Mouse (Mus musculus) heart, embryonic 16.5 days (tissue): ENCODE measurements at regions not wholly inside any gene's neighbourhood (a gene's known extent, or its start where the extent isn't known, plus 50 kb on each side); places are given as distances from the start of the nearest gene placed in this dataset.

Source experiments
- ATAC-seq: fragments of 200-750 bp; cut with Nextera tagmentation; replicated peaks from 2 replicates; pipeline ENCODE4 v1.8.0; 2017; ENCODE audit warnings: moderate number of reproducible peaks; ENCODE audit not compliant: insufficient read depth, low FRiP score; ENCODE audit errors: extremely low read depth
- H3K27ac ChIP-seq: fragments of 300-500 bp; sonication (generic); 2 replicates; pipeline ENCODE4 v1.5.1; 2014; ENCODE audit warnings: mild to moderate bottlenecking, low read length, control low read depth, moderate library complexity
- H3K27me3 ChIP-seq: fragments of 300-500 bp; sonication (generic); 2 replicates; pipeline ENCODE4 v1.6.1; 2014; ENCODE audit warnings: low read length, mixed read lengths; ENCODE audit not compliant: control insufficient read depth, insufficient read depth
- H3K36me3 ChIP-seq: fragments of 300-500 bp; sonication (generic); 2 replicates; pipeline ENCODE4 v1.6.1; 2014; ENCODE audit not compliant: control insufficient read depth, insufficient read depth
- H3K4me1 ChIP-seq: fragments of 300-500 bp; sonication (generic); 2 replicates; pipeline ENCODE4 v1.6.1; 2014; ENCODE audit warnings: low read length, mixed read lengths; ENCODE audit not compliant: control insufficient read depth, insufficient read depth
- H3K4me2 ChIP-seq: fragments of 300-500 bp; sonication (generic); 2 replicates; pipeline ENCODE4 v1.6.1; 2014; ENCODE audit warnings: low read depth, mild to moderate bottlenecking, control low read depth, low read length
- H3K4me3 ChIP-seq: fragments of 300-500 bp; sonication (generic); 2 replicates; pipeline ENCODE4 v1.5.1; 2014; ENCODE audit warnings: mild to moderate bottlenecking, control low read depth, low read length
- H3K9ac ChIP-seq: fragments of 300-500 bp; sonication (generic); 2 replicates; pipeline ENCODE4 v1.6.1; 2014; ENCODE audit warnings: low read length, control low read depth
- H3K9me3 ChIP-seq: fragments of 300-500 bp; sonication (generic); replicated peaks from 2 replicates; pipeline ENCODE4 v1.6.1; 2016; ENCODE audit warnings: low read length; ENCODE audit not compliant: control insufficient read depth
- WGBS: fragments of 180-500 bp; shearing (Covaris S2); extraction: QIAGEN DNeasy Blood & Tissue Kit; methylation state at CpG from one replicate; pipeline ENCODE4 v1.1.7; 2014; 5-methylcytosine and 5-hydroxymethylcytosine counted together

DNA sequence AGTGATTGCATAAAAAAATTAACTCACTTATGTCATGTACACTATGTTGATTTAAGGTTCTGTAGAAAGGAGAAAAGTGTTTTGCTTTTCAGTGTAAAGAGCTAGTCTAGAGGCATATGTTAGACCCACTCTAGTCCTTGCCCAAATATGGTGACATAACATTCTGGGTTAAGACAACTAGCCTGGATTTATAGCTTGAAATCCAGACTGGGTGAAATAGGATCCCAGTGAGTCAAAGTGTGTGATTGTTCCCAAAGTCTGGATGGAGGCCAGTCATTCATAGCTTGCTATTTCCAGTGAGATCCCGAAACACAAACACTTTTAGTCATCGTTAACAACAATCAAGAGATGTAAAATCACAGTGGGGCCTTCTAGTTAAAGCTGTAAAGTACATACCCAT, 110.5 kb upstream of the Fn1 start:
- Histone ChIP-seq H3K4me2 (no peak overlapping the region), H3K4me3 (no peak overlapping the region), H3K36me3 (no peaks in the 10 kb centered on the region), H3K9ac (no peak overlapping the region), H3K27me3 (no peaks in the 10 kb centered on the region), H3K27ac (no peak overlapping the region), H3K4me1 (no peaks in the 10 kb centered on the region), H3K9me3 (no peaks in the 10 kb centered on the region)
- 30% methylated on average over 2 of the region's 2 CpGs for WGBS
- no peak for ATAC-seq

DNA sequence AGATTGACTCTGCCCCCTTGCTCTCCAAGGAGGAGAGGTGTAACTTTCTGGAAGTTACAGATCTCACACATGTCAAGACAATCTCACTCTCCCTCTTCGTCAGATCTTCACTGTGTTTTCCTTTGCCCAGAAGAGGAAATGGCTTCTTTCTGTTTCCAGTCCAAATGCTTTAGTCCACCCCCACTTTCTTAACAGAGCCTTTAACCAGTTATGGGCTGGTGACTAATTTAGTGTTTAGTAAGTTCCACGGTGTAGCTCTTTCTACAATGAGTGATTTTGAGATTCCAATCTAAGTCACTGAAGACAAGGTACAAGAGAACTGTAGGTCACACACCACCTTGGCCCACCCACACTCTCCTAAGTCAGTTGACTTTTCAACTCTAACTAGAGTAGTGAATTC, 107.3 kb upstream of the Fn1 start:
- WGBS, result 47% methylated on average over 2 of the region's 2 CpGs
- H3K4me2 ChIP-seq, result no peak overlapping the region
- no peak for ATAC-seq
- no peak overlapping the region for H3K27ac ChIP-seq
- H3K4me1 ChIP-seq, result peaks cover 2% of the 10 kb centered on the region; the same call in 1 of the 2 replicates
- H3K4me3 ChIP-seq, result no peak overlapping the region
- H3K27me3 ChIP-seq, result no peaks in the 10 kb centered on the region
- no peak overlapping the region for H3K9ac ChIP-seq
- no peaks in the 10 kb centered on the region for H3K9me3 ChIP-seq
- H3K36me3 ChIP-seq, result no peaks in the 10 kb centered on the region

DNA sequence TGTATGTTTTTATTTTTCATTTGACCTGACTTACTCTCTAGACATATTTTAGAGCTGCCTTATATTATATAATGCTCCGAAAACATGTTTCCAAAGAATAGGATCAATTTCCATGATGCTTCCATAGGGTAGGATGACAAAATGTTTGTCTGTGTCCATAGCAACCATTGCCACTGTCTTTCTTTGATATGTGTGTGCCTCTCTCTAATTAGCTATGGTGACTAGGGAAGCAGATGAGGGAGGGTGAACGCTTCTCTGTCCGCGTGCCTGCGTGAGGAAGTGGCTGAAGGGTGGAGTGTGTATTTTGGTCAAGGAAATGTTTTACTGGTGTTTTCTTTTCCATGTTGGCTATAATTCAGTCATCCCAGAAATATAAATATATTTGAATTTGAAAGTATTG, 104.2 kb upstream of the Fn1 start:
- no peak overlapping the region for H3K4me3 ChIP-seq
- peaks cover 3% of the 10 kb centered on the region; the same call in 1 of the 2 replicates for H3K4me1 ChIP-seq
- 76% methylated on average over 5 of the region's 5 CpGs for WGBS
- no peak overlapping the region for H3K4me2 ChIP-seq
- H3K27me3 ChIP-seq, result no peaks in the 10 kb centered on the region
- H3K36me3 ChIP-seq, result no peaks in the 10 kb centered on the region
- peaks cover 6% of the 10 kb centered on the region; the same call in 1 of the 2 replicates for H3K9me3 ChIP-seq
- no peak overlapping the region for H3K27ac ChIP-seq
- H3K9ac ChIP-seq, result no peak overlapping the region
- no peak for ATAC-seq

DNA sequence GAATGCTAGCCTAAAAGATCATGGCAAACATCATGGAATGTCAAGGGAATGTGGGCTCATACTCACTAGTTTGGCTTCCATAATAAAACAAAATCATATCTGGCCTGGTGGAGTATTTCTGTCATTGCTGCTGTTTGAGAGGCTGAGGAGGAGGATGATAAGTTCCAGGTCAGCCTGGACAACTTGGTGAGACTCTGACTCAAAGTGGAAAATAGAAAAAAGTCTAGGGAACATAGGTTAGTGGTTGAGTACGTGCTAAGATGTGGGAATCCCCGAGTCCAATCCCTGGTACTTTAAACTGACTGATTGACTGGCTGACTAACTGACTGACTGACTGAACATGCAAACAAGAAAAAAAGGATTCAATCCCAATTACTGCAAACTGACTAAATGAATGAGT, 103.2 kb upstream of the Fn1 start:
- WGBS, result 43% methylated on average over 2 of the region's 2 CpGs

DNA sequence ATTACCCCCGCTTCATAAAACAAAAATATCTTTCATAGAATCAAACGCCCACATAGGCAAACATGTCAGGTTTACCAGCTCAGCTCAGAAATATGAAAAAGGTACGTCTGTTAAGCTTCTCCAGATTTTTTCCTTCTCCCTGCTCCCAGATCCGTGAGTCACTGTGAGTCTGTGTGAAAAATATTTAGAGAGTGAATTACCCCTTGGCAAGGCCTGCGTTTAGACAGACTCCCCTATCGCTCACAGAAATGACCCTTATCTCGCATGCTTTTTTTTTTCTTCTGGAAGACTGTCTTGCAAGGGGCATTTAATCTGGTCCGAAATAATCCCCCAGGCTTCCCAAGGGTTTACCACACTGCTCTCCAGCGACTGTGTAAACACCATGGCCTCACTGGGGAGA, 102.4 kb upstream of the Fn1 start:
- Histone ChIP-seq H3K4me2 (no peak overlapping the region), H3K4me3 (no peak overlapping the region), H3K27ac (no peak overlapping the region), H3K9ac (no peak overlapping the region), H3K36me3 (no peaks in the 10 kb centered on the region), H3K4me1 (peaks cover 3% of the 10 kb centered on the region; the same call in 1 of the 2 replicates), H3K9me3 (peaks cover 6% of the 10 kb centered on the region; the same call in 1 of the 2 replicates), H3K27me3 (no peaks in the 10 kb centered on the region)
- 31% methylated on average over 9 of the region's 9 CpGs for WGBS
- ATAC-seq, result no peak

More for the DNA sequence above, 103.2 kb upstream of the Fn1 start:
- no peaks in the 10 kb centered on the region for H3K27me3 ChIP-seq
- H3K9ac ChIP-seq, result no peak overlapping the region
- no peak overlapping the region for H3K4me3 ChIP-seq
- H3K4me2 ChIP-seq, result no peak overlapping the region
- no peak for ATAC-seq
- no peaks in the 10 kb centered on the region for H3K36me3 ChIP-seq
- no peak overlapping the region for H3K27ac ChIP-seq
- peaks cover 3% of the 10 kb centered on the region; the same call in 1 of the 2 replicates for H3K4me1 ChIP-seq
- H3K9me3 ChIP-seq, result peaks cover 6% of the 10 kb centered on the region; the same call in 1 of the 2 replicates

DNA sequence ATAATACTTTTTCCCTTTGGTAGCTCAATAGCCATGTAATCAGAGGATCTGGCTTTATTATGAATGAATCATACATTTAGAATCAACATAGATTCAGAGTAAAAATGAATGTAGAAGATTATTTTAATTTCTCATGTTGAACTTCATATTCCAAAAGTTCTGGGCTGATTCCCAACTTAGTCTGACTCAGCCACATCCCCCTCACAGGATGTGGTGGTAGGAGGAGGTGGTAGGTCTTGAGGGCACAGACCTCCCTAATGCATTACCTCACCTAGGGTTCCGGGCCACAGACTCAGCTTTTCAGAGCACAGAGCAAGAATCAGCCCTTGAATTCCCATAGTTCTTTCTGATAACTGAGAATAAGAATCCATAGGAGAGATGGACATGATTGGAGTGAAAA, 99.4 kb upstream of the Fn1 start:
- Histone ChIP-seq H3K4me3 (no peak overlapping the region), H3K27ac (no peak overlapping the region), H3K36me3 (no peaks in the 10 kb centered on the region), H3K9ac (no peak overlapping the region), H3K4me2 (no peak overlapping the region), H3K9me3 (peaks cover 6% of the 10 kb centered on the region; the same call in 1 of the 2 replicates), H3K4me1 (peaks cover 3% of the 10 kb centered on the region; the same call in 1 of the 2 replicates), H3K27me3 (no peaks in the 10 kb centered on the region)
- 79% methylated on average over 1 of the region's 1 CpGs for WGBS
- ATAC-seq, result no peak

DNA sequence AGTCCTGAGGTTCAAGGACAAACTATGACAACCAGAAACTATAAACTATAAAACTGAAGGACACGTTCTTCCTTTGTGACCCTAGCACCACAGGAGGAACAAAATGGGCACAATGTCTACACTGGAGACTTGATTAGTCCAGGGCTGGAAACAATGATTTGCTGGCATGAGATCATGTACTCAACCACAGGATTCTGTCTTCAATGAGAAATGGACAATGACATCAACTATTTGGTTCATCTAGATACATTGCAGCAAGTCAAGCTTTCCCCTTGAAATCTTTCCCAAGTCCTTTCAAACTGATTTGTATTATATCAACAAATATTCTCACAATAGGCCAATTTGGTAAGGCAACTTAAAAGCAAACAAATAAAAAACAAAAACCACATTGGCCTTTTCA, 98.6 kb upstream of the Fn1 start:
- Histone ChIP-seq H3K4me3 (no peak overlapping the region), H3K27me3 (no peaks in the 10 kb centered on the region), H3K9ac (no peak overlapping the region), H3K36me3 (no peaks in the 10 kb centered on the region), H3K4me1 (peaks cover 3% of the 10 kb centered on the region; the same call in 1 of the 2 replicates), H3K9me3 (peaks cover 6% of the 10 kb centered on the region; the same call in 1 of the 2 replicates), H3K27ac (no peak overlapping the region), H3K4me2 (no peak overlapping the region)
- no peak for ATAC-seq
- whole genome bisulfite sequencing, result 76% methylated on average over 1 of the region's 1 CpGs

DNA sequence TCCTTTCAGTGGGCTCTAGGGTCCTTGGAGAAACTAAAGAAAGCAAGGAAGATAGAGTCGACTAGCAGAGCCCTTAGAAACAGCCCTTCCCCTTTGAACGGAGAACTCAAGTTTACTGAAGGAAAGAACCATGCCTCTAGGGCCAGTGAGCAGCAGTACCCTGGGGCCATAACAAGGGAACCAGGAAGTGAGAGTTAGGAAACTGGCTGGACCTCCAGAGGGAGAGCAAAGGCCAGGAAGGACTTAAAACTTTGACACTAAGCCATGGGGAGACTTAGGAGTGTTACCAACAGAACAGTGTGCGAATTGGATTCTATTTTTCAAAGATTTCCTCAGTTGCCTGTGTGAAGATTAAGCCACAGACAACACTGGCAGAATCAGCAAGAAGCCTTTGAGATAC, 82.6 kb upstream of the Fn1 start:
- Histone ChIP-seq H3K4me2 (no peak overlapping the region), H3K9ac (no peak overlapping the region), H3K4me1 (no peaks in the 10 kb centered on the region), H3K27me3 (no peaks in the 10 kb centered on the region), H3K4me3 (no peak overlapping the region), H3K27ac (no peak overlapping the region), H3K36me3 (no peaks in the 10 kb centered on the region), H3K9me3 (no peaks in the 10 kb centered on the region)
- 55% methylated on average over 3 of the region's 3 CpGs for WGBS
- no peak for ATAC-seq

DNA sequence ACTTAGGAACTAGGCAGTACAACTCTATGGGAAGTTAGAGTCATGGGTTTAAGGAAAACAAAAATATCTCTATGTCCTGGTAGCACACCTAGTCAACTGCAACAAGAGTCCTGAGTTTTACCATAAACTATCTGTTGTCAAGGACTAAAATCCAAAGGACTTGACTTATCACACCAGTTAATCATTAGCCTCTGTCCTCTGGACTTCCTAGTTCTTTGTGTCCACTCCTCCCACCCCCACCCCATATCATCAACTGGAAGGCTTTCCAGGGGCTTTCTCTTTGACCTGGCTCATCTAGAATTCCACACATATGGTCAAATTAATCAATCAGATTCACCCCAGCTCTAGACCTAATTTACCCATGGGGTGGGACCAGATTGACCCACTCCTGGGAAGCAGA, 78.6 kb upstream of the Fn1 start:
- ATAC-seq, result no peak
- Histone ChIP-seq H3K4me3 (no peak overlapping the region), H3K27me3 (no peaks in the 10 kb centered on the region), H3K36me3 (no peaks in the 10 kb centered on the region), H3K4me1 (no peaks in the 10 kb centered on the region), H3K27ac (no peak overlapping the region), H3K4me2 (no peak overlapping the region), H3K9ac (no peak overlapping the region), H3K9me3 (no peaks in the 10 kb centered on the region)

DNA sequence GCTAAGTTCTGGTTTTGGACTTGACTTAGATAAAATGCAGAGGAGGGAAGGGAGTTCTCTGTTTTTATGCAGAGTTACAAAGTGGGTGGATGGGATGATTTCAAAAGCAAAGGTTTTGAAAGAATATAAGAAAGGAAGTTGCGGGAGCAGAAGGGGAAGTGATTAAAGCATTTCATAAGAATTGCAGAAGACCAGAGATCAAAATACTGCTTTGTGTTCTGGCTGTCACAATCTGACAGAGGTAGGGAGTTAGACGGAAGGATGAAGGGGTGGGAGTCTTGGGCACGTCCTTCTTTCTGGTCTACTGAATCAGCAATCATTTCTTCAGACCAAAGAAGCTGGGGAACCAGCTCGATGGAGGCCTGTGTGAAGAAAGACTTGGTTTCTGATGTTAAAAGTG, 78.0 kb upstream of the Fn1 start:
- no peaks in the 10 kb centered on the region for H3K36me3 ChIP-seq
- H3K4me1 ChIP-seq, result no peaks in the 10 kb centered on the region
- 51% methylated on average over 4 of the region's 4 CpGs for WGBS
- H3K9me3 ChIP-seq, result no peaks in the 10 kb centered on the region
- no peaks in the 10 kb centered on the region for H3K27me3 ChIP-seq
- no peak overlapping the region for H3K4me3 ChIP-seq
- no peak overlapping the region for H3K4me2 ChIP-seq
- no peak overlapping the region; the same call in 1 of the 2 replicates for H3K27ac ChIP-seq
- no peak overlapping the region for H3K9ac ChIP-seq
- ATAC-seq, result no peak
